Comparison of ENCODE assay signal across 8 mouse cellular contexts in genomic region chr8:117256292-117256938, GRCm38 (mm10). TPM values are rescaled to one million over a fixed set of nuclear protein-coding genes. Genes with fewer than 3 reads are reported as not detected.
DNase-seq lines count a peak whose midpoint lies in the region; ATAC-seq and TF ChIP-seq lines count a peak whose summit lies in the region.

No protein-coding gene starts in this region.

- peak overlapping the region; percentile 88 for H3K4me2 ChIP-seq in forebrain, postnatal 0 days (ENCODE audit: low read depth)
- peak overlapping the region; percentile 73 for H3K4me2 ChIP-seq in lung, embryonic 15.5 days

- peak overlapping the region; percentile 30; the same call in 1 of the 2 replicates for H3K27ac ChIP-seq in MEL (ENCODE audit: control insufficient read depth, low read depth, low read length)
- H3K27ac ChIP-seq in cerebellum, adult 2 months (ENCODE audit: insufficient read depth, low read length): no peak overlapping the region
- peak overlapping the region; percentile 90 for H3K27ac ChIP-seq in forebrain, postnatal 0 days (ENCODE audit: low read depth, low read length)
- H3K27ac ChIP-seq in lung, embryonic 15.5 days: peak overlapping the region; percentile 65
- peak overlapping the region; percentile 39; the same call in 1 of the 2 replicates for H3K27ac ChIP-seq in olfactory bulb, adult 2 months (ENCODE audit: insufficient read depth, low read depth, low read length)

- H3K36me3 ChIP-seq in MEL (ENCODE audit: control insufficient read depth in 1 of 2, insufficient read depth in 2 of 2, low read length in 2 of 2): peaks cover 0 to 32% of the 10 kb centered on the region in 2 experiments; a peak in 2 of 4 replicates
- no peaks in the 10 kb centered on the region for H3K36me3 ChIP-seq in forebrain, postnatal 0 days (ENCODE audit: insufficient read depth)
- H3K36me3 ChIP-seq in lung, embryonic 15.5 days: no peaks in the 10 kb centered on the region

- TF ChIP-seq CTCF in MEL (IDR thresholded peaks at IDR 0.05 in 2 of 3, conservative IDR thresholded peaks at IDR 0.05 in 1 of 3; ENCODE audit: control insufficient read depth in 1 of 3, insufficient read depth in 1 of 3, low read depth in 2 of 3, low read length in 3 of 3, poor library complexity in 1 of 3, severe bottlenecking in 1 of 3): 0 out of 6 replicates have a peak, but pooled peaks of 1 of the 3 experiments have one; percentile 0
- no peak for TF ChIP-seq CTCF in cerebellum, adult 2 months (IDR thresholded peaks at IDR 0.05; ENCODE audit: borderline replicate concordance, insufficient read depth, low read depth, low read length)
- no peak for TF ChIP-seq CTCF in forebrain, postnatal 0 days (IDR thresholded peaks at IDR 0.05; ENCODE audit: low read depth)
- TF ChIP-seq CTCF in olfactory bulb, adult 2 months (IDR thresholded peaks at IDR 0.05; ENCODE audit: insufficient read depth, low read depth, low read length): no peak

- no peak for TF ChIP-seq RAD21 in MEL (IDR thresholded peaks at IDR 0.05; ENCODE audit: low read depth, low read length)

- no peaks in the 10 kb centered on the region for H3K9me3 ChIP-seq in MEL (replicated peaks; ENCODE audit: insufficient read depth, low read length)
- H3K9me3 ChIP-seq in forebrain, postnatal 0 days (ENCODE audit: low read length): no peaks in the 10 kb centered on the region
- H3K9me3 ChIP-seq in lung, embryonic 15.5 days: no peaks in the 10 kb centered on the region

- WGBS in cerebellum, adult 2 months: 1% methylated on average over 88 of the region's 92 CpGs
- WGBS in forebrain, postnatal 0 days: 2% methylated on average over 69 of the region's 92 CpGs
- under 1% methylated on average over 55 of the region's 92 CpGs for WGBS in lung, embryonic 15.5 days
- under 1% methylated on average over 65 of the region's 92 CpGs for WGBS in olfactory bulb, adult 2 months

- peak overlapping the region; percentile 48 to 60; a peak in 3 of 4 replicates for H3K4me3 ChIP-seq in MEL (ENCODE audit: control insufficient read depth in 1 of 2, insufficient read depth in 1 of 2, low read depth in 2 of 2, low read length in 2 of 2)
- peak overlapping the region; percentile 84 for H3K4me3 ChIP-seq in cerebellum, adult 2 months (replicated peaks; ENCODE audit: insufficient read depth, low read depth, low read length)
- peak overlapping the region; percentile 96 for H3K4me3 ChIP-seq in forebrain, postnatal 0 days (ENCODE audit: low read depth, low read length)
- H3K4me3 ChIP-seq in lung, embryonic 15.5 days: peak overlapping the region; percentile 87
- peak overlapping the region; percentile 99 for H3K4me3 ChIP-seq in olfactory bulb, adult 2 months (ENCODE audit: insufficient read depth, low read depth, low read length)

- peak; percentile 91 for DNase-seq in MEL (ENCODE audit: low read depth, low spot score)
- peak; percentile 94 to 95 for DNase-seq in cerebellum, adult 2 months
- DNase-seq in forebrain, postnatal 0 days: peak; percentile 95
- peak; percentile 96 for DNase-seq in heart, postnatal 4 days
- peak; percentile 64 for DNase-seq in layer of hippocampus, adult 9-10 months (ENCODE audit: low spot score)
- peak; percentile 89 for DNase-seq in thymus, adult 18-20 months

- H3K27me3 ChIP-seq in MEL (ENCODE audit: control insufficient read depth in 1 of 2, insufficient read depth in 2 of 2, low read length in 2 of 2): no peaks in the 10 kb centered on the region
- H3K27me3 ChIP-seq in cerebellum, adult 2 months (ENCODE audit: control insufficient read depth, insufficient read depth, low read length): no peaks in the 10 kb centered on the region
- H3K27me3 ChIP-seq in forebrain, postnatal 0 days (ENCODE audit: insufficient read depth, low read length): no peaks in the 10 kb centered on the region
- H3K27me3 ChIP-seq in lung, embryonic 15.5 days: no peaks in the 10 kb centered on the region

- peak overlapping the region; percentile 97 for H3K9ac ChIP-seq in MEL (ENCODE audit: control insufficient read depth, low read depth, low read length, poor library complexity, severe bottlenecking)
- peak overlapping the region; percentile 90 for H3K9ac ChIP-seq in forebrain, postnatal 0 days
- peak overlapping the region; percentile 87 for H3K9ac ChIP-seq in lung, embryonic 15.5 days

- peak; percentile 90 for ATAC-seq in forebrain, postnatal 0 days
- ATAC-seq in lung, embryonic 15.5 days (ENCODE audit: borderline replicate concordance, extremely low read depth, low FRiP score, low TSS enrichment): peak; percentile 92

- TF ChIP-seq POLR2A in MEL (IDR thresholded peaks at IDR 0.05; ENCODE audit: control insufficient read depth in 1 of 2, insufficient read depth in 1 of 2, low read depth in 1 of 2, low read length in 2 of 2, poor library complexity in 1 of 2): peak; percentile 56 to 84; a peak in 3 of 4 replicates
- TF ChIP-seq POLR2A in cerebellum, adult 2 months (IDR thresholded peaks at IDR 0.05; ENCODE audit: borderline replicate concordance, insufficient read depth, low read length): no peak
- TF ChIP-seq POLR2A in olfactory bulb, adult 2 months (IDR thresholded peaks at IDR 0.05; ENCODE audit: insufficient read depth, low read depth, low read length): 0 out of 2 replicates have a peak, but pooled peaks have one; percentile 30

- TF ChIP-seq EP300 in MEL (IDR thresholded peaks at IDR 0.05; ENCODE audit: low read depth in 1 of 2, low read length in 2 of 2): no peak

- H3K4me1 ChIP-seq in MEL (ENCODE audit: control insufficient read depth in 1 of 2, insufficient read depth in 2 of 2, low read length in 2 of 2): peaks cover 7 to 48% of the 10 kb centered on the region in 2 experiments
- peaks cover 12% of the 10 kb centered on the region for H3K4me1 ChIP-seq in cerebellum, adult 2 months (ENCODE audit: control insufficient read depth, insufficient read depth, low read length)
- peaks cover 13% of the 10 kb centered on the region for H3K4me1 ChIP-seq in forebrain, postnatal 0 days (ENCODE audit: insufficient read depth)
- H3K4me1 ChIP-seq in lung, embryonic 15.5 days: peaks cover 37% of the 10 kb centered on the region
- peaks cover 26% of the 10 kb centered on the region for H3K4me1 ChIP-seq in olfactory bulb, adult 2 months (ENCODE audit: control insufficient read depth, insufficient read depth, low read length)

- peaks cover 48% of the 10 kb centered on the region for H3K79me2 ChIP-seq in MEL (ENCODE audit: control insufficient read depth, insufficient read depth, low read length, poor library complexity)

TF ChIP-seq in MEL, 35 proteins besides CTCF, POLR2A, EP300 and RAD21 (continues in another document):
- TF ChIP-seq GABPA (IDR thresholded peaks at IDR 0.05; ENCODE audit: low read depth, low read length): no peak
- no peak for TF ChIP-seq MAFK (IDR thresholded peaks at IDR 0.05; ENCODE audit: borderline replicate concordance, low read depth, low read length)
- no peak for TF ChIP-seq ELF1 (IDR thresholded peaks at IDR 0.05; ENCODE audit: low read depth, low read length)
- no peak for TF ChIP-seq ZKSCAN1 (IDR thresholded peaks at IDR 0.05; ENCODE audit: low read depth, low read length)
- TF ChIP-seq SIN3A (IDR thresholded peaks at IDR 0.05; ENCODE audit: low read length): peak; percentile 40; the same call in 1 of the 2 replicates
- TF ChIP-seq USF1 (IDR thresholded peaks at IDR 0.05; ENCODE audit: low read depth, low read length): peak; percentile 96
- TF ChIP-seq KAT2A (conservative IDR thresholded peaks at IDR 0.05; ENCODE audit: low read depth, low read length): no peak
- no peak for TF ChIP-seq TAL1 (IDR thresholded peaks at IDR 0.05; ENCODE audit: low read length)
- no peak for TF ChIP-seq POLR2AphosphoS5 (IDR thresholded peaks at IDR 0.05; ENCODE audit: borderline replicate concordance, low read depth, low read length)
- peak; percentile 26; the same call in 1 of the 2 replicates for TF ChIP-seq NRF1 (IDR thresholded peaks at IDR 0.05; ENCODE audit: insufficient read depth, low read depth, low read length, poor library complexity, severe bottlenecking)
- TF ChIP-seq NELFE (IDR thresholded peaks at IDR 0.05; ENCODE audit: low read depth, low read length): peak; percentile 56; the same call in 1 of the 2 replicates
- 0 out of 2 replicates have a peak, but pooled peaks have one; percentile 4 for TF ChIP-seq HCFC1 (IDR thresholded peaks at IDR 0.05; ENCODE audit: low read depth, low read length)
- no peak; the same call in 1 of the 2 replicates for TF ChIP-seq ETS1 (IDR thresholded peaks at IDR 0.05; ENCODE audit: low read depth, low read length)
- no peak for TF ChIP-seq UBTF (IDR thresholded peaks at IDR 0.05; ENCODE audit: borderline replicate concordance, insufficient read depth, low read depth, low read length)
- TF ChIP-seq JUND (IDR thresholded peaks at IDR 0.05; ENCODE audit: low read depth, low read length): no peak
- TF ChIP-seq RCOR1 (IDR thresholded peaks at IDR 0.05; ENCODE audit: low read depth, low read length): no peak
- no peak for TF ChIP-seq CHD1 (IDR thresholded peaks at IDR 0.05; ENCODE audit: low read depth, low read length)
- no peak for TF ChIP-seq ZMIZ1 (IDR thresholded peaks at IDR 0.05; ENCODE audit: low read depth, low read length)
- TF ChIP-seq CHD2 (IDR thresholded peaks at IDR 0.05; ENCODE audit: low read length): no peak
- TF ChIP-seq GATA1 (IDR thresholded peaks at IDR 0.05; ENCODE audit: low read depth, low read length): no peak
- TF ChIP-seq MXI1 (IDR thresholded peaks at IDR 0.05; ENCODE audit: low read depth, low read length): no peak; the same call in 1 of the 2 replicates
- no peak for TF ChIP-seq E2F4 (IDR thresholded peaks at IDR 0.05; ENCODE audit: borderline replicate concordance, low read depth, low read length)
- peak; percentile 28; the same call in 1 of the 2 replicates for TF ChIP-seq MAX (IDR thresholded peaks at IDR 0.05; ENCODE audit: low read length)
- no peak for TF ChIP-seq MEF2A (IDR thresholded peaks at IDR 0.05; ENCODE audit: extremely low read depth, insufficient replicate concordance, low read depth, low read length, poor library complexity, severe bottlenecking)
- no peak for TF ChIP-seq ZNF384 (IDR thresholded peaks at IDR 0.05; ENCODE audit: low read depth, low read length)

RNA-seq across cellular contexts. Expression of gene Cmip, which starts 0.4 kb away (rescaled TPM):
- total RNA-seq in MEL (2012; rRNA removed): 17.0 and 20.8 TPM in 2 replicates
- 10 to 100 TPM in 1 of 2 experiments, not detected in 1; 71.8 TPM for polyA plus RNA-seq in MEL (2012; ENCODE audit: insufficient read depth in 1 of 2, insufficient read length in 2 of 2, low read depth in 1 of 2, low replicate concordance in 2 of 2, missing spikeins in 1 of 2)
- polyA plus RNA-seq in cerebellum, adult 2 months (2012; rRNA removed): 64.7 and 64.9 TPM in 2 replicates
- total RNA-seq in forebrain, postnatal 0 days (2014; rRNA removed): 139 and 204 TPM in 2 replicates
- 126 and 192 TPM in 2 replicates for polyA plus RNA-seq in forebrain, postnatal 0 days (2015; fragmentation: Nextera tagmentation; extraction: Ambion mirVana)
- 10 to 100 TPM; 32.2 to 34.5 TPM for total RNA-seq in heart, postnatal 4 days (2021)
- polyA plus RNA-seq in lung, embryonic 15.5 days (2015; fragmentation: Nextera tagmentation; extraction: Ambion mirVana): 18.8 and 21.7 TPM in 2 replicates
- polyA plus RNA-seq in olfactory bulb, adult 2 months (2012; ENCODE audit: insufficient read depth, insufficient read length, low replicate concordance, missing spikeins): not detected in 2 replicates
